Mouse (Mus musculus) cerebellum, adult 2 months (tissue): ENCODE measurements around the gene Arhgap10.

Experiments used
- CTCF ChIP-seq: fragments of 200-500 bp; IDR thresholded peaks from 2 replicates; pipeline ENCODE4 v1.5.1; 2011; ENCODE audit warnings: low read depth, mild to moderate bottlenecking, control low read depth, low read length, moderate library complexity, borderline replicate concordance; ENCODE audit not compliant: insufficient read depth
- POLR2A ChIP-seq: fragments of 200-500 bp; IDR thresholded peaks from 2 replicates; pipeline ENCODE4 v1.6.1; 2011; ENCODE audit warnings: low read length, control low read depth, borderline replicate concordance; ENCODE audit not compliant: insufficient read depth

DNA sequence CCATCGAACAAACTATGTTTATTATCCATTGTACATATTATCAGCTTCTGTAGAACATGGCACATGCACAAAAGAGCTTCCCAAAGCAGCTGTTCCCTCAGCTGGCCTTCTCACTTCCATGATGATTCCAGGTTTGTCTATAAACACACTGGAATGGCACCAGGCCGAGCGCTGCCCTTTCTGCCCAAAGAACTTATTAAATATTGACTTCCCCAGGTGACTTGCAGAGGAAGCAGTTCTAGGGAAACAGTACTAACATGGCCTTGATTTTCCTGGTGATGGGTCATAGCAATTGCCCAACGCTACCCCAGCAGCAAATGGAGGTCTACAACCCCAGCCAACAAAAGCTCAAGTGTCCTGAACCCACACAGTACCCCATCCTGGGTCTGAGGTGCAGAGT is 239.5 kb downstream of the Arhgap10 start:
- TF ChIP-seq CTCF = no peak
- no peak for TF ChIP-seq POLR2A
